Mouse (Mus musculus): ENCODE data around the gene Adam6a. TPM values are rescaled to one million over a fixed set of nuclear protein-coding genes. Genes with fewer than 3 reads are reported as not detected.
"Not testable (repeated sequence)": the region's sequence is repeated elsewhere in the genome, so short reads cannot be mapped to it uniquely, and the experiment has no call there.

Adam6a gene
- not detected for total RNA-seq (2021)

DNA sequence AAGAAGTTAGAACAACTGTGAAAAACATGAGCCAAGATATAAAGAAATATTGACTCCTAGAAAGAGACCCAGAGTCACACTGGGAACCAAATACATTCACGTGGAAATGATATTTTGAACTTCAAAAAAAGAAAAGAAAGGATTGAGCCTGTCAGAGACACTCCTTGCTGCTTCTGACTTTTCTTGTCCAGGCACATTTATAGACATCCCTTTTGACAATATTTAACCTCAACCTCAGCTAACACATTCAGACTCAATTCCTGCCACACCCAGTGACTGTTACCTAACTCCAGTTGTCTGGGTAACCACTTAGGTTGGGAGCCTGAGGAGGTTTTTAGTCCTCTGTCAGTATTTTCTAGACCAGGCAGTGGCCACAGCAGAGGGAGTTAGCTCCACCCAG, at the start of gene Adam6a:
Gene Adam6a (plus strand): TSS at position 301 of the 400 bp plus-strand sequence.
- intact Hi-C loops (cut with DNase I); DNase-seq: not testable (repeated sequence)

DNA sequence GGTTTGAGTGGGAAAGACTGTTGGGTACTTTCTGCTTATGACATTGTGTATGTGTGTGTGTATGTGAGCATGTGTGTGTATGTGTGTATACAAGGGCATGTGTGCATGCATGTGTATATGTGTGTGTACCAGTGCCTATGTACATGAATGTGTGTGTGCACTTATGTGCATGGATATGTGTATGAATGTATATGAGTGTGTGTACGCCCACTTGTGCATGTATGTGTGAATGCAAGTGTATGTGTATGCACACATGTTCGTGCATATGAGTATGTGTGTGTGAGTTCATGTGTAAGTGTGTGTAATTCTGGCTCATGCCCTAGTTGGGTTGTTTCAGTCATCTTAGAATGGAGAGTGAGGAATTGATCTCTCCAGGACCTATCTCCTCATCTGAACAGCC, 17.8 kb upstream of the Adam6a start:
- no peak for DNase-seq
- intact Hi-C loops (cut with DNase I) = no loop called here

DNA sequence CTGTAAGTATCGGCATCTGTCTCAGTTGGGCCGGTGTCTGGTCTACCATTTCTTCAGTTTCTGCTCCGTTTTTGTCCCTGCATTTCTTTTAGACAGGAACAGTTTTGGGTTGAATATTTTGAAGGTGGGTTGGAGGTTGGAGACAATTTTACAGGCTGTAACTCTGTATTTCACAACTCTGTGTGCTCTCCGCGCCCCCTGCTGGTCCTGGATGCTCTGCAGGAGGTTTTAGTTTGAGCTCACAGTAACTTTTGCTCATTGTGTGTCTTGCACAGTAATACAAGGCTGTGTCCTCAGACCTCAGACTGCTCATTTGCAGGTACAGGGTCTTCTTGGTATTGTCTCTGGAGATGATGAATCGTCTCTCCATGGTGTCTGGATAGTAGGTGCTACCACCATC, 34.5 kb downstream of the Adam6a start:
- DNase-seq = peak in 1 of 2 experiments; percentile 18
- intact Hi-C loops (cut with DNase I) = loop anchor here (5.0 kb wide), 1 partner anchor 356 kb away; no protein-coding TSS in a partner anchor

DNA sequence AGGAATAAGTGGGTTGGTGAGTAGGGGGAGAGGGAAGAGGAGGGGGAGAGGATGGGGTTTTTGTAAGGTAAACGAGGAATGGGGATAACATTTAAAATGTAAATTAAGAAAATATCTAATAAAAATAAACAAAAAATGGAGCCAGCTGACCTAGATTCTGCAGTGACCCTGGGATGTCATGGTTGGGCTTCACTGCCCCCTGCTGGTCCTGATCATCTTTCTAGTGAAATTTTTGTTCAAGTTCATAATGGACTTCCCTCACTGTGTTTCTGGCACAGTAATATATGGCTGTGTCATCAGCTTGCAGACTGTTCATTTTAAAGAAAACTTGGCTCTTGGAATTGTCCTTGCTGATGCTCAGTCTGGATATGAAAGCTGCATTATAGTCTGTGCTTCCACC, 44.3 kb downstream of the Adam6a start:
- intact Hi-C loops (cut with DNase I) = no loop called here
- DNase-seq = peak in 1 of 2 experiments; percentile 1

Other genes with a start within 250 kb of the Adam6a start
- gene Adam6b, start 54.4 kb upstream of the Adam6a start, total RNA-seq (2021) = not detected